Mouse (Mus musculus) hindbrain, embryonic 13.5 days (tissue): ENCODE measurements around the gene Tarsl2. TPM values are rescaled to one million over a fixed set of nuclear protein-coding genes. Genes with fewer than 3 reads are reported as not detected.

ENCODE experiments used
- ATAC-seq: fragments of 200-750 bp; cut with Nextera tagmentation; 2 replicates; pipeline ENCODE4 v1.8.0; 2017; ENCODE audit warnings: moderate TSS enrichment; ENCODE audit not compliant: low FRiP score
- H3K27ac ChIP-seq: fragments of 300-500 bp; sonication (generic); 2 replicates; pipeline ENCODE4 v1.5.1; 2015; ENCODE audit warnings: inconsistent platforms, mild to moderate bottlenecking, moderate library complexity
- H3K27me3 ChIP-seq: fragments of 300-500 bp; sonication (generic); 2 replicates; pipeline ENCODE4 v1.6.1; 2015; ENCODE audit warnings: mild to moderate bottlenecking, inconsistent platforms
- H3K36me3 ChIP-seq: fragments of 300-500 bp; sonication (generic); 2 replicates; pipeline ENCODE4 v1.6.1; 2015; ENCODE audit warnings: mild to moderate bottlenecking, inconsistent platforms
- H3K4me1 ChIP-seq: fragments of 300-500 bp; sonication (generic); replicated peaks from 2 replicates; pipeline ENCODE4 v1.6.1; 2015; ENCODE audit warnings: inconsistent platforms
- H3K4me2 ChIP-seq: fragments of 300-500 bp; sonication (generic); 2 replicates; pipeline ENCODE4 v1.6.1; 2015; ENCODE audit warnings: inconsistent platforms, mild to moderate bottlenecking, moderate library complexity
- H3K4me3 ChIP-seq: fragments of 300-500 bp; sonication (generic); 2 replicates; pipeline ENCODE4 v1.5.1; 2015; ENCODE audit warnings: mild to moderate bottlenecking, inconsistent platforms
- H3K9ac ChIP-seq: fragments of 300-500 bp; sonication (generic); 2 replicates; pipeline ENCODE4 v1.6.1; 2015; ENCODE audit warnings: mild to moderate bottlenecking, inconsistent platforms
- H3K9me3 ChIP-seq: fragments of 300-500 bp; sonication (generic); 2 replicates; pipeline ENCODE4 v1.6.1; 2016; ENCODE audit warnings: inconsistent platforms
- WGBS: fragments of 180-500 bp; shearing (Covaris S2); methylation state at CpG from one replicate; pipeline ENCODE4 v1.1.7; 2015; 5-methylcytosine and 5-hydroxymethylcytosine counted together
- polyA plus RNA-seq: library from polyadenylated mRNA; unstranded; fragments of >200 nt; fragmentation: Nextera tagmentation; extraction: Ambion mirVana; gene quantifications from 2 replicates; pipeline ENCODE4 v1.2.1, GENCODE M21; 2015

Gene Tarsl2
- polyA plus RNA-seq, 1 experiment from 2014 or later, result 15.0 TPM

DNA sequence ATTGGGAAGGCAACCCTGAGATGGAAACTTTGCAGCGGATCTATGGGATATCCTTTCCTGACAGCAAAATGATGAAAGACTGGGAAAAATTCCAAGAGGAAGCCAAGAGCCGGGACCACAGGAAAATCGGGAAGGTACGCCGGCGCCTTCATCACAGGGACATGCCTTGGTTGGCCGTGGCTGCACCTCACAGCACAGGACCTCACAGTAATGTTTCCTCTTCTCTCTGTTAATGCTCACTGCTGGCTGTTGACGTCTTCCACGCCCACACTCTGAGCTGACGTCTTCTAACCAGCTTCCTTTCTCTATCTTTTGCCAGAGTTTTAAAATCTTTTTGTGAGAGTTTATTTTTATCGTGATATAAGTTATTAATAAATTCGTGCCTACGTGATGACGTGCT lies 19.2 kb downstream of the Tarsl2 start:
- Histone ChIP-seq H3K9me3 (no peaks in the 10 kb centered on the region), H3K4me3 (no peak overlapping the region), H3K9ac (no peak overlapping the region), H3K27ac (no peak overlapping the region), H3K36me3 (peaks cover 54% of the 10 kb centered on the region), H3K27me3 (no peaks in the 10 kb centered on the region), H3K4me2 (no peak overlapping the region), H3K4me1 (no peaks in the 10 kb centered on the region)
- 89% methylated on average over 14 of the region's 14 CpGs for WGBS
- no peak for ATAC-seq

DNA sequence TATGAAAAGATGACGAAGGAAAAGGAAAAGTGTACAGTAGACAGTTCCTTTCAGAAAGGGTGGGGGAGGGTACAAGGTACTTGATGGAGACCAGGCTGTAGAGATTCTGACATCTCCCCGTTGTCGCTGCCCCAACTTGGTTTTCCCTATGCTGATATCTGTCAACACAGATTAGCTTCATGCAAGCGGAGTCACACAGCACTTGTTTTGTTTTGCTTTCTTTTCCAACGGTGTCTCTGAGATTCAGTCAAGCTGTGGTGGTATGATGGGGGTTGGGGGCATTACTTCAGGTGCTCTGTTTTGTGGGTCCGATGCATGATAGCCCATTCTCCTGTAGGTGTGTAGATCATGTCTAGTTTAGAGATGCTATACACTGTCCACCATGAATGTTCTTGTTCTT lies 22.8 kb downstream of the Tarsl2 start:
- Histone ChIP-seq H3K4me3 (no peak overlapping the region), H3K4me2 (no peak overlapping the region), H3K36me3 (peaks cover 68% of the 10 kb centered on the region), H3K27me3 (no peaks in the 10 kb centered on the region), H3K9me3 (no peaks in the 10 kb centered on the region), H3K9ac (no peak overlapping the region), H3K4me1 (no peaks in the 10 kb centered on the region), H3K27ac (no peak overlapping the region)
- ATAC-seq, result no peak
- WGBS, result 92% methylated on average over 6 of the region's 6 CpGs

DNA sequence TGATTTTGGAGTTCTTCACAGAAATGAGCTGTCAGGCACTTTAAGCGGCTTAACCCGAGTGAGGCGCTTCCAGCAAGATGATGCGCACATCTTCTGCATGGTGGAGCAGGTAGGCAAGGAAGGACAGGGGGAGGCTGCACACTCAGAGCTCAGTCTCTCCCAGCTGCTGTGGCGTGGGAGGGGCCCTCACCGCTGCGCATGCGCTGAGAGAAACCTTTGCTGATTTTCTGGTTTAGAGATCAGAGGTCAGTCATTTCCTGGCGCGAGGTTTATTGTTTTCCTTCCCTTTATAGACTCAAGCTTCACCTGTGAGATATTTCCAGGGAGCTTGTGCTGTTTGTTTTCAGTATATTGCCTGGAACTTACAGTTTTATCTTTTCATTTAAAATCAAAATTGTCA lies 33.4 kb downstream of the Tarsl2 start:
- H3K9me3 ChIP-seq, result no peaks in the 10 kb centered on the region
- ATAC-seq, result no peak
- WGBS, result 83% methylated on average over 10 of the region's 10 CpGs
- no peak overlapping the region for H3K27ac ChIP-seq
- no peaks in the 10 kb centered on the region for H3K27me3 ChIP-seq
- H3K4me1 ChIP-seq, result 0 out of 2 replicates have a peak, but pooled peaks cover 3% of the 10 kb centered on the region
- peaks cover 26% of the 10 kb centered on the region for H3K36me3 ChIP-seq
- H3K4me2 ChIP-seq, result no peak overlapping the region
- no peak overlapping the region for H3K4me3 ChIP-seq
- no peak overlapping the region for H3K9ac ChIP-seq

GRCm38 (mm10) chr7:65678900-65679595 lies 34.4 kb downstream of the Tarsl2 start:
- H3K36me3 ChIP-seq, result peaks cover 28% of the 10 kb centered on the region
- WGBS, result 72% methylated on average over 7 of the region's 7 CpGs
- no peak overlapping the region for H3K27ac ChIP-seq
- H3K4me2 ChIP-seq, result no peak overlapping the region
- ATAC-seq, result no peak
- H3K4me3 ChIP-seq, result no peak overlapping the region
- no peak overlapping the region for H3K9ac ChIP-seq
- H3K4me1 ChIP-seq, result 0 out of 2 replicates have a peak, but pooled peaks cover 3% of the 10 kb centered on the region
- H3K27me3 ChIP-seq, result no peaks in the 10 kb centered on the region
- no peaks in the 10 kb centered on the region for H3K9me3 ChIP-seq

DNA sequence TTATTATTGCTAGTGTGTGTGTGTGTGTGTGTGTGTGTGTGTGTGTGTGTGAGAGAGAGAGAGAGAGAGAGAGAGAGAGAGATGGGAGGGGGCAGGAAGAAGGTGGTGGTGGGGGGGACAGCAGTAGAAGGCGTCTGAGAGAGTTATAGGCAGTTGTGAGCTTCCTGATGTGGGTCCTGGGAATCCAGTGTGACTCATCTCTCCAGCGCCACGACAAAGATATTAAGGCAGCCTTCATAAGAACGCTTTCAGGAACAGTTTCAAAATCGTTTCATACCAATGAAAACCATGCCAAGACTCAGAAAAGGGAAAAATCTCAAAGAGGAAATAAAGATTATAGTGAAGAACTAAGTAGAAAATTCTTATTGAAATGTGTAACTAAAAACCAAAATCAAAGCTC lies 36.5 kb downstream of the Tarsl2 start:
- H3K9ac ChIP-seq, result no peak overlapping the region
- no peak overlapping the region for H3K27ac ChIP-seq
- H3K27me3 ChIP-seq, result no peaks in the 10 kb centered on the region
- H3K4me1 ChIP-seq, result 0 out of 2 replicates have a peak, but pooled peaks cover 9% of the 10 kb centered on the region
- no peaks in the 10 kb centered on the region for H3K9me3 ChIP-seq
- H3K36me3 ChIP-seq, result peaks cover 18% of the 10 kb centered on the region
- H3K4me3 ChIP-seq, result no peak overlapping the region
- H3K4me2 ChIP-seq, result no peak overlapping the region
- ATAC-seq, result no peak
- 79% methylated on average over 5 of the region's 5 CpGs for WGBS

- Histone ChIP-seq H3K27me3 (no peaks in the 10 kb centered on the region), H3K4me2 (no peak overlapping the region), H3K36me3 (peaks cover 22% of the 10 kb centered on the region), H3K27ac (no peak overlapping the region), H3K9me3 (no peaks in the 10 kb centered on the region), H3K4me3 (no peak overlapping the region), H3K4me1 (0 out of 2 replicates have a peak, but pooled peaks cover 9% of the 10 kb centered on the region), H3K9ac (no peak overlapping the region)
- WGBS, result 59% methylated on average over 7 of the region's 7 CpGs
- no peak for ATAC-seq
Observed at GRCm38 (mm10) chr7:65684256-65684835, 39.6 kb downstream of the Tarsl2 start.

DNA sequence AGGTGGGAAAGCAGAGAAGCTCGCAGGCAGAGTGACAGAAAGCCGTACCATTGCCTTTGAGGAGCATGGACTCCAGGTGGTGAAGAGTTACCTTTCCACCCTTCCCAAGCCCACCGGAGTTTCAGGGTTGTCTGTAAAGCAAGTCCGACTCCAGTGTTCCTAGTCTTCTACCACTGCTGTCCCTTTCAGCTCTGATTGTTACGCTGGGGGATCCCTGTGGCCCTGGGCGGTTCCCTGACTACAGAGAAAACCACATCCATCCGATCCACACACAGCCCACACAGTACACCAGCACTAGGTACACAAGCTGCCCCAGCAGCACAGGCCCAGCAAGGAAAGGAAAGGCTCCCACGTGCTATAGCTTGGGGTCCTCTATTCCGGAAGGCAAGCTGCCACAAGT lies 42.0 kb downstream of the Tarsl2 start:
- Histone ChIP-seq H3K4me1 (0 out of 2 replicates have a peak, but pooled peaks cover 9% of the 10 kb centered on the region), H3K27ac (no peak overlapping the region), H3K9me3 (no peaks in the 10 kb centered on the region), H3K27me3 (no peaks in the 10 kb centered on the region), H3K4me2 (no peak overlapping the region), H3K9ac (no peak overlapping the region), H3K4me3 (no peak overlapping the region), H3K36me3 (peaks cover 27% of the 10 kb centered on the region)
- ATAC-seq, result no peak
- 91% methylated on average over 9 of the region's 9 CpGs for WGBS

GRCm38 (mm10) chr7:65690869-65691268 lies 46.2 kb downstream of the Tarsl2 start, which contains the start of gene Tm2d3:
Tm2d3 (plus strand) TSS chr7:65691169.
- no peaks in the 10 kb centered on the region for H3K27me3 ChIP-seq
- H3K9ac ChIP-seq, result no peak within 1 kb of the TSS
- no peak within 1 kb of the TSS for H3K27ac ChIP-seq
- peaks cover 18% of the 10 kb centered on the region for H3K4me1 ChIP-seq
- peaks cover 27% of the 10 kb centered on the region for H3K36me3 ChIP-seq
- 90% methylated on average over 7 of the region's 7 CpGs for WGBS
- H3K4me3 ChIP-seq, result no peak within 1 kb of the TSS
- ATAC-seq, result no peak
- no peak within 1 kb of the TSS for H3K4me2 ChIP-seq
- no peaks in the 10 kb centered on the region for H3K9me3 ChIP-seq

DNA sequence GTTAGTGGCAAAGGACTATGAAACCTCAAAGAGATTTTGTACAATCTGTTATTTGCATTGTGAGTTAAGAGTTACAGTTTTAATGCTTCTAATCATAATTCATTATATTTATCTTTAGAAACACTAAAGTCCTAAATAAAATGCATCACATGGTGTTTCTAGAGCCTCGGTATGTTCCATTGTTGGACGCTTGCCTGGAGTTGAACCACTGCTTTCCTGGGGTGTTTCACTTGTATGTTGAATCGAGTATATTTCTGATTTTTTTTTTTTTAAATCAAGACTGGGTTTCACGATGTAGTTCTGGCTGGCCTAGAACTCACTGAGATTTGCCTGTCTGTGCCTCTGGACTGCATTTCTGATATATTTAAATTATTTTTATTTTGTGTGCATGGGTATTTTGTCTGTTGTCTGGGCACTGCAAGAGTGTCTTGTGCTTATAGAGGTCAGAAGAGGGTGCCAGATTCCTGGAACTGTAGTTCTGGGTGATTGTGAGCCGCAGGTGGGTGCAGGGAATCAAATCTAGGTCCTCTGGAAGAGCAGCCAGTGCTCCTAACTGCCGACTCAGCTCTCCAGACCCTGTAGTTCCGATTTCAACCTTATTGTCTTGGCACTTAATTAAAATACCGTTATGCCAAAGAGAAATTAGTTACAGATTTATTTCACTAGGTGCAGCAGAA lies 47.4 kb downstream of the Tarsl2 start:
- Histone ChIP-seq H3K9me3 (no peaks in the 10 kb centered on the region), H3K36me3 (peaks cover 31% of the 10 kb centered on the region), H3K9ac (no peak overlapping the region), H3K4me2 (no peak overlapping the region), H3K4me3 (peak overlapping the region; percentile 73; the same call in 1 of the 2 replicates), H3K27ac (no peak overlapping the region), H3K27me3 (no peaks in the 10 kb centered on the region), H3K4me1 (peaks cover 18% of the 10 kb centered on the region)
- ATAC-seq, result no peak
- 82% methylated on average over 8 of the region's 8 CpGs for WGBS

- ATAC-seq, result peak; percentile 22
- WGBS, result 2% methylated on average over 10 of the region's 10 CpGs
- H3K4me1 ChIP-seq, result peaks cover 18% of the 10 kb centered on the region
Observed at GRCm38 (mm10) chr7:65692883-65693282, 48.2 kb downstream of the Tarsl2 start.

DNA sequence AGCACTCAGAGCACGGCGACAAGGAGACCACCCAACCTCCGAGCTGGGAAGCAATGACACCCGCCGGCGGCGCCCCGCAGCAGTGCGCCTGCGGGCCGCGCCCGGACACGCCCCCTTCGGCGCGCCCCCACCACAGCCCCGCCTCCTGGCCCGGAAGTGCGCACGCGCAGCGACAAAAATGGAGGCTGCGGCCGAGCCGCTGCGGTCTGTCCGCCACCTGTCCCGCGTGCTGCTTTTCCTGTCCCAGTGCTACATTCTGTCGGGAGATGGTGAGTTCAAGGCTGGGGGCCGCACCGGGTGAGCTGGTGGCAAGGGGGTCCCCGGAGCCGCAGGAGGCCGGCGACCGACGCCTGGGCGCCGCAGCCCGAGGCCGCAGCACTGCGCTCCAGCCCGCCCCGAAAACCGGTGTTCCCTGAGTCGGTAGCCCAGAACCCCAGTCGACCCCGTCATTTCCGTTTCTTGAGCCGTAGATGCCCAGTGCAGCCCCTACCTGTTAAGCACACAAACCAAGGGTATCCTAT lies 48.7 kb downstream of the Tarsl2 start:
- peak overlapping the region; percentile 91 for H3K27ac ChIP-seq
- no peaks in the 10 kb centered on the region for H3K9me3 ChIP-seq
- WGBS, result under 1% methylated on average over 52 of the region's 52 CpGs
- H3K9ac ChIP-seq, result peak overlapping the region; percentile 92
- H3K4me3 ChIP-seq, result peak overlapping the region; percentile 73
- peak overlapping the region; percentile 77 for H3K4me2 ChIP-seq
- H3K4me1 ChIP-seq, result peaks cover 18% of the 10 kb centered on the region
- peaks cover 35% of the 10 kb centered on the region for H3K36me3 ChIP-seq
- no peaks in the 10 kb centered on the region for H3K27me3 ChIP-seq
- ATAC-seq, result peak; percentile 95

More at GRCm38 (mm10) chr7:65692883-65693282, 48.2 kb downstream of the Tarsl2 start:
- Histone ChIP-seq H3K9me3 (no peaks in the 10 kb centered on the region), H3K9ac (peak overlapping the region; percentile 92), H3K4me3 (peak overlapping the region; percentile 73), H3K4me2 (peak overlapping the region; percentile 77), H3K36me3 (peaks cover 33% of the 10 kb centered on the region), H3K27me3 (no peaks in the 10 kb centered on the region), H3K27ac (peak overlapping the region; percentile 91)

GRCm38 (mm10) chr7:65696450-65696849 lies 51.8 kb downstream of the Tarsl2 start:
- 58% methylated on average over 2 of the region's 2 CpGs for WGBS
- no peak for ATAC-seq
- H3K4me3 ChIP-seq, result no peak overlapping the region
- no peaks in the 10 kb centered on the region for H3K9me3 ChIP-seq
- H3K36me3 ChIP-seq, result peaks cover 58% of the 10 kb centered on the region
- H3K4me2 ChIP-seq, result no peak overlapping the region
- H3K9ac ChIP-seq, result no peak overlapping the region
- H3K4me1 ChIP-seq, result peaks cover 18% of the 10 kb centered on the region
- no peaks in the 10 kb centered on the region for H3K27me3 ChIP-seq
- H3K27ac ChIP-seq, result no peak overlapping the region
